Mouse (Mus musculus): ENCODE measurements at regions not wholly inside any gene's neighbourhood (a gene's known extent, or its start where the extent isn't known, plus 50 kb on each side); places are given as distances from the start of the nearest gene placed in this dataset.

- no peaks in the 10 kb centered on the region for H3K36me3 ChIP-seq
- no peaks in the 10 kb centered on the region for H3K9me3 ChIP-seq
- no peak overlapping the region for H3K27ac ChIP-seq
- WGBS = 74% methylated on average over 5 of the region's 5 CpGs
- H3K9ac ChIP-seq = no peak overlapping the region
- H3K27me3 ChIP-seq = no peaks in the 10 kb centered on the region
- H3K4me2 ChIP-seq = no peak overlapping the region
- no peak overlapping the region for H3K4me3 ChIP-seq
- no peaks in the 10 kb centered on the region for H3K4me1 ChIP-seq
- no peak for ATAC-seq (ENCODE audit: borderline replicate concordance, extremely low read depth, low FRiP score, low TSS enrichment)
Observed at GRCm38 (mm10) chr7:82047456-82047855, 55.4 kb upstream of the Bnc1 start.

DNA sequence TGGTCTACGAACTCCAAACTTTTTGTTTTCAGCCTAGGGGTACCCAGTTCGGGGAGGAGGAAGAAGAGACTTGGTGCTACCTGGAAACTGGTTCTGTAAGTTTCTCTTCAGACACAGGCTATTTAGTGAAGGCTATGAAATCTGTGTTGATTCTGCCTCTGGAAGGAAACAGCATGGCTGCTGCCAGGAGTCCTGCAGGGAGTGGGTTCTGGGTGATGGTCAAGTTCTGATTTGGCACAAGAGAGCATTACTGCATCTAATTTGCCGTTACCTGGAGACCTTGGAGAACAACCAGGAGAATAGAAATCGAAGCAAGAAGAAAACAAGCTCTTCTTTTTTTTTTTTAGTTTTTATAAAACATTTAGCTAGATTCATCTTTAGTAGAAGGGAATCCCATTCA is 61.3 kb upstream of the Bnc1 start:
- no peaks in the 10 kb centered on the region for H3K9me3 ChIP-seq
- H3K9ac ChIP-seq = no peak overlapping the region
- 71% methylated on average over 4 of the region's 4 CpGs for WGBS

DNA sequence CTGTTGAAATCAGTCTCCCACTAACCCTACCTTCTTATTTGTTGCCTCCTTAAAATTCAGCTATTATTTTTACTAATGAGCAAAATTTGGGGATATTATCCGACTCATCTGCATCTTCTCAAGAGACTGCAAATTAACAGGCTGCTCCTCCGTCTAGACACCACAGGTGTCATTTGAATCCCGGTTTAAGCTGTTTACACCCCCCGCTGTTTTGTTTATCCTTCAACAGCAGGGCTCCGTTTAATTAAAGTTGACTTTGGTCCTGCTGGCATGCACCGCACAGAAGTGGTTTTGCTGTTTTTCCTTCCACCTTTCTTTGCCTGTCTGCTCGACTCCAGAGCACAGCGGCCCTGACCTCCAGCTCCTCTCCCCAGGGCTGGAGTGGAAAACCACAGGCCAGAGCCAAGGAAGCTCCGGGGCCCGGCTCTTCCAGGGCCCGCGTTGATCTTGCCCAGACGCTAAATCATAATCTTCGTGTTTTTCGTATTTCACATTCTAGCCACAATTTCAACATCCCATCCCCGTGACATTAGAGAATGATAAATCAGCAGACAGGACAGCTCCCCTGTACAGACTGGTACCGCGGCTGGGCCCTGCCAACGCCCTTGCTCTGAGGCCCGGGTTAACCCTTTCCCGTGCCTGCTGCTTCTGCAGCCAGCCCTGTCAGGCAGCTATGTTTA is 64.6 kb upstream of the Bnc1 start:
- peak overlapping the region; percentile 45 for H3K4me2 ChIP-seq
- WGBS = 5% methylated on average over 21 of the region's 21 CpGs
- ATAC-seq (ENCODE audit: borderline replicate concordance, extremely low read depth, low FRiP score, low TSS enrichment) = no peak
- 0 out of 2 replicates have a peak, but pooled peaks cover 6% of the 10 kb centered on the region for H3K4me1 ChIP-seq
- peak overlapping the region; percentile 19; the same call in 1 of the 2 replicates for H3K4me3 ChIP-seq
- H3K9ac ChIP-seq = no peak overlapping the region
- no peaks in the 10 kb centered on the region for H3K36me3 ChIP-seq
- H3K9me3 ChIP-seq = no peaks in the 10 kb centered on the region
- H3K27ac ChIP-seq = no peak overlapping the region
- no peaks in the 10 kb centered on the region for H3K27me3 ChIP-seq

More for the DNA sequence above, 61.3 kb upstream of the Bnc1 start:
- no peaks in the 10 kb centered on the region for H3K36me3 ChIP-seq
- H3K27me3 ChIP-seq = no peaks in the 10 kb centered on the region
- H3K27ac ChIP-seq = no peak overlapping the region
- 0 out of 2 replicates have a peak, but pooled peaks cover 6% of the 10 kb centered on the region for H3K4me1 ChIP-seq
- H3K4me3 ChIP-seq = no peak overlapping the region
- no peak for ATAC-seq (ENCODE audit: borderline replicate concordance, extremely low read depth, low FRiP score, low TSS enrichment)
- no peak overlapping the region for H3K4me2 ChIP-seq

DNA sequence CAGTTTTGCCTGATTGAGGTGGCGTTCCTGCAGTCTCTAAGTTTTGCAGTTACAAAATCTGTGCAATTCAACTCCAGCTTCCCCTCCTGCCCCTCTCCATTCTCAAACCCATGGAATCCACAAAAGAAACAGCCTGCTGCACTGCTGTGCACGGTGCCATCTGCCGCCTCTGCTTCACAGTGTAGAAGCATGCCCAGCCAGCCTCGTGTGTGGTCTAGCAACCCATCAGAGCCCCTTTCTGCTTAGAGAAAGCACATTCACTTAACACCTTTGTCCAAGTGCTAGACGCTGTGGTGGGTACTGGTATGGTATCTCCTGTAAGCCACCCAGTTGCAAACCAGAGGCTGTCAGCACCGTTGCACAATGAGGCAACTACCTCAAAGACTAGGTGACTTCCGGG is 71.3 kb upstream of the Bnc1 start:
- H3K9ac ChIP-seq = no peak overlapping the region
- H3K27me3 ChIP-seq = 0 out of 2 replicates have a peak, but pooled peaks cover 5% of the 10 kb centered on the region
- no peak overlapping the region for H3K27ac ChIP-seq
- no peak overlapping the region for H3K4me2 ChIP-seq
- H3K9me3 ChIP-seq = no peaks in the 10 kb centered on the region
- 38% methylated on average over 7 of the region's 7 CpGs for WGBS
- no peak overlapping the region for H3K4me3 ChIP-seq
- H3K4me1 ChIP-seq = no peaks in the 10 kb centered on the region
- no peak for ATAC-seq (ENCODE audit: borderline replicate concordance, extremely low read depth, low FRiP score, low TSS enrichment)
- no peaks in the 10 kb centered on the region for H3K36me3 ChIP-seq

DNA sequence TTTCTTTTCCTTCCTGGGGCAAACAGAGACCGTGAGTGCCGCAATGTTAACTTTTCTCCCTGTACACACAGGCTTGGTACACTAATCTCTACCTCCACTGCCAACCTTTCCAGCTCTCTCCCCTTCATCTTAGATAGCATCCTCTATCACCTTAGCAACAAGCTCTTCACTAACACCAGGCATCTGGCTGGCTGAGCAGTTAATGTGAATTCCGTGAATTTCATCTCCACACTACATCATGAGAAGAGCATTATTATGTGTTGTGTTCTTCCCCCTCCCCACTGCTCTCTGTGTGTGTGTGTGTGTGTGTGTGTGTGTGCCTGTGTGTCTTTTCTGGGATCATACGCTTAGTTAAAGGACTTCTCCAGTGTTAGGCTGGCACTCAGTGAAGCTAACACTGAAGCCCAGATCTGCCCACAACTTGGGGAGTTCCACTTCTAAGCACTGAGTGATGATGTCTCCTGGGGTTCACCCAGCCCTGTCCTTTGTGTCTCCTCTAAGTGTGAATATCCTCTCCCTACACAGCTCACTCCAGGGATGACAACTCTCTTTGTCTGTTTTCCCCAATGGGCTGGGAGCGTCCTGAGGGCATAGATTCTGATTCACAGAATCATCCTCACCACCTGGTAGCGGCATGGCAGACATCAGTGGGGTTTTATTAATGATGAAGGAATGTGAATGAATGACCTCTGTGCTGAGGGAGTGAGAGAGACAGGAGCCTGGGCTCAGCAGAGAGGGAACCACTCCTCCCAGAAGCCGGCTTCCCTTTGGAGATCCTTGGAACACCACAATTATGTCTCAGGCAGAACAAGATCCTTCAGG is 77.7 kb upstream of the Bnc1 start:
- no peaks in the 10 kb centered on the region for H3K27me3 ChIP-seq
- no peak for ATAC-seq (ENCODE audit: borderline replicate concordance, extremely low read depth, low FRiP score, low TSS enrichment)
- H3K27ac ChIP-seq = no peak overlapping the region
- H3K4me2 ChIP-seq = no peak overlapping the region
- H3K4me1 ChIP-seq = no peaks in the 10 kb centered on the region
- no peaks in the 10 kb centered on the region for H3K36me3 ChIP-seq
- no peaks in the 10 kb centered on the region for H3K9me3 ChIP-seq
- no peak overlapping the region for H3K4me3 ChIP-seq
- H3K9ac ChIP-seq = no peak overlapping the region
- 61% methylated on average over 7 of the region's 7 CpGs for WGBS

- no peaks in the 10 kb centered on the region for H3K27me3 ChIP-seq
- no peak overlapping the region for H3K9ac ChIP-seq
- H3K9me3 ChIP-seq = no peaks in the 10 kb centered on the region
- H3K4me3 ChIP-seq = no peak overlapping the region
- H3K4me1 ChIP-seq = no peaks in the 10 kb centered on the region
- ATAC-seq (ENCODE audit: borderline replicate concordance, extremely low read depth, low FRiP score, low TSS enrichment) = no peak
- no peak overlapping the region for H3K27ac ChIP-seq
- 75% methylated on average over 10 of the region's 10 CpGs for WGBS
- H3K4me2 ChIP-seq = no peak overlapping the region
- H3K36me3 ChIP-seq = no peaks in the 10 kb centered on the region
Observed at GRCm38 (mm10) chr7:82070946-82071727, 79.0 kb upstream of the Bnc1 start.

GRCm38 (mm10) chr7:82075359-82075758 is 83.3 kb upstream of the Bnc1 start:
- Histone ChIP-seq H3K4me3 (no peak overlapping the region), H3K9me3 (no peaks in the 10 kb centered on the region), H3K27me3 (no peaks in the 10 kb centered on the region), H3K9ac (no peak overlapping the region), H3K27ac (no peak overlapping the region), H3K4me1 (no peaks in the 10 kb centered on the region), H3K36me3 (no peaks in the 10 kb centered on the region), H3K4me2 (no peak overlapping the region)
- ATAC-seq (ENCODE audit: borderline replicate concordance, extremely low read depth, low FRiP score, low TSS enrichment) = no peak
- WGBS = 61% methylated on average over 2 of the region's 2 CpGs

GRCm38 (mm10) chr7:82081851-82082250 is 89.8 kb upstream of the Bnc1 start:
- no peak overlapping the region for H3K9ac ChIP-seq
- no peak overlapping the region for H3K4me3 ChIP-seq
- no peak for ATAC-seq (ENCODE audit: borderline replicate concordance, extremely low read depth, low FRiP score, low TSS enrichment)
- H3K9me3 ChIP-seq = no peaks in the 10 kb centered on the region
- no peak overlapping the region for H3K4me2 ChIP-seq
- H3K27ac ChIP-seq = no peak overlapping the region
- H3K4me1 ChIP-seq = no peaks in the 10 kb centered on the region
- no peaks in the 10 kb centered on the region for H3K36me3 ChIP-seq
- no peaks in the 10 kb centered on the region for H3K27me3 ChIP-seq
- WGBS = 42% methylated on average over 3 of the region's 3 CpGs

DNA sequence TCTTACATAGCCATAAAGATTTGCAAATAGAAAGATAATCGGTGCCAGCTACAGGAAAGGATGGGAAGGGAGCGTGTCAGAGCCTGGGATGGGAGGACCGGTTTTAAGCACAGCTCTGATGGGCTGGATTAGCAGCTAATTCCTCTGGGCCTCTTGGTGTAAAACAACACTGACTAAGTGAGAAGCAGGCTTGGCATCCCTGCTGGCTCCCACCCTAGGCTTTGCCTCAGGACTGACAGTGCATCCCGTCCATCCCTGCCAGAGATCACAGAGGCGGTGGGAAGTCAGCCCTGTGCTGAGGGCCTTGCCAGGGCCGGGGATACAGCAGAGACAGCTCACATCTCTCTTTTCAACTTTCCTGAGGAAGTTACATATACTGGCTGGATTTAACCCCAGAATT is 90.8 kb upstream of the Sh3gl3 start:
- Histone ChIP-seq H3K4me2 (no peak overlapping the region), H3K4me1 (no peaks in the 10 kb centered on the region), H3K9me3 (no peaks in the 10 kb centered on the region), H3K27me3 (no peaks in the 10 kb centered on the region), H3K9ac (no peak overlapping the region), H3K4me3 (no peak overlapping the region), H3K27ac (no peak overlapping the region), H3K36me3 (no peaks in the 10 kb centered on the region)
- no peak; the same call in 1 of the 2 replicates for ATAC-seq (ENCODE audit: borderline replicate concordance, extremely low read depth, low FRiP score, low TSS enrichment)
- WGBS = 25% methylated on average over 6 of the region's 6 CpGs

GRCm38 (mm10) chr7:82084473-82084872 is 89.2 kb upstream of the Sh3gl3 start:
- H3K27me3 ChIP-seq = no peaks in the 10 kb centered on the region
- no peaks in the 10 kb centered on the region for H3K36me3 ChIP-seq
- H3K9ac ChIP-seq = no peak overlapping the region
- H3K4me1 ChIP-seq = no peaks in the 10 kb centered on the region
- 60% methylated on average over 10 of the region's 10 CpGs for WGBS
- H3K27ac ChIP-seq = no peak overlapping the region
- H3K9me3 ChIP-seq = no peaks in the 10 kb centered on the region
- H3K4me3 ChIP-seq = no peak overlapping the region
- no peak overlapping the region for H3K4me2 ChIP-seq
- no peak for ATAC-seq (ENCODE audit: borderline replicate concordance, extremely low read depth, low FRiP score, low TSS enrichment)

- no peak overlapping the region for H3K27ac ChIP-seq
- H3K4me3 ChIP-seq = no peak overlapping the region
- H3K4me1 ChIP-seq = no peaks in the 10 kb centered on the region
- no peaks in the 10 kb centered on the region for H3K9me3 ChIP-seq
- peak; percentile 56; the same call in 1 of the 2 replicates for ATAC-seq (ENCODE audit: borderline replicate concordance, extremely low read depth, low FRiP score, low TSS enrichment)
- no peaks in the 10 kb centered on the region for H3K27me3 ChIP-seq
- 16% methylated on average over 4 of the region's 4 CpGs for WGBS
- no peak overlapping the region for H3K4me2 ChIP-seq
- no peaks in the 10 kb centered on the region for H3K36me3 ChIP-seq
- H3K9ac ChIP-seq = no peak overlapping the region
Observed at GRCm38 (mm10) chr7:82085205-82085604, 88.4 kb upstream of the Sh3gl3 start.

DNA sequence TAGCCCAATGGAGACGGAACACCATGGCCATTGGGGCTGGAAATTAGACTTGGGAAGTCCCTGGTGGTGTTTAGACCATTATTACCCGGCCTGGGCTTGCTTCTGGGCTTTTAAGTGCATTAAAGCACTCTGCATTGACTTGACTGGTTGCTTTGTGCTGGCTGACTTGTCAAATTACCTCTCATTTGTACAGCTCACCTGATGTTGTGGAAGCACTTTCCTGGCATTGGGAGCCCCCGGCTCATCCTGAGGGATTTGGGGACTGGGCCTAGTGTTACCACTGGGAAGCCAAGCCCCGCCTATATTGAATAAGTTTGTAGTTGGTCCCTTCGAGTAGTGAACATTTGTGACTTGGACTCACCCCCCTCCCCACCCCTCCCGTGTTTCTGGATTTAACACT is 75.5 kb upstream of the Sh3gl3 start:
- 78% methylated on average over 6 of the region's 6 CpGs for WGBS
- ATAC-seq (ENCODE audit: borderline replicate concordance, extremely low read depth, low FRiP score, low TSS enrichment) = no peak

More for the DNA sequence above, 75.5 kb upstream of the Sh3gl3 start:
- Histone ChIP-seq H3K4me3 (no peak overlapping the region), H3K9ac (no peak overlapping the region), H3K27me3 (no peaks in the 10 kb centered on the region), H3K27ac (no peak overlapping the region), H3K4me2 (no peak overlapping the region), H3K4me1 (no peaks in the 10 kb centered on the region), H3K9me3 (no peaks in the 10 kb centered on the region), H3K36me3 (no peaks in the 10 kb centered on the region)
